Mouse (Mus musculus): Measurements from ENCODE around the gene Rbm39. TPM values are rescaled to one million over a fixed set of nuclear protein-coding genes. Genes with fewer than 3 reads are reported as not detected.
"Not testable (repeated sequence)": the region's sequence is repeated elsewhere in the genome, so short reads cannot be mapped to it uniquely, and the experiment has no call there.

The Rbm39 gene
- polyA plus RNA-seq, 1 experiment from 2014 or later, result 514 TPM

GRCm38 (mm10) chr2:156190004-156190896 is 10.2 kb upstream of the Rbm39 start:
- Histone ChIP-seq H3K4me3 (replicated peaks; ENCODE audit: low read depth, low read length) (no peak overlapping the region), H3K4me1 (ENCODE audit: control insufficient read depth, insufficient read depth, low read length) (no peaks in the 10 kb centered on the region), H3K9me3 (ENCODE audit: control insufficient read depth, low read length) (no peaks in the 10 kb centered on the region), H3K4me2 (ENCODE audit: low read length) (no peak overlapping the region), H3K36me3 (ENCODE audit: control insufficient read depth, insufficient read depth, low read length) (no peaks in the 10 kb centered on the region), H3K27me3 (ENCODE audit: control insufficient read depth, insufficient read depth, low read length) (no peaks in the 10 kb centered on the region), H3K9ac (replicated peaks; ENCODE audit: low read length) (no peak overlapping the region), H3K27ac (replicated peaks; ENCODE audit: low read depth, low read length) (no peak overlapping the region)
- DNase-seq, result no peak
- WGBS, result 88% methylated on average over 14 of the region's 14 CpGs
- ATAC-seq (ENCODE audit: low FRiP score, low TSS enrichment), result no peak

GRCm38 (mm10) chr2:156189241-156189640 is 9.2 kb upstream of the Rbm39 start:
- ATAC-seq (ENCODE audit: low FRiP score, low TSS enrichment); H3K9ac ChIP-seq (replicated peaks; ENCODE audit: low read length): not testable (repeated sequence)
- 85% methylated on average over 7 of the region's 7 CpGs for WGBS

GRCm38 (mm10) chr2:156181592-156181991 is 1.6 kb upstream of the Rbm39 start:
- peak overlapping the region; percentile 98; the same call in 1 of the 2 replicates for H3K27ac ChIP-seq (replicated peaks; ENCODE audit: low read depth, low read length)
- H3K36me3 ChIP-seq (ENCODE audit: control insufficient read depth, insufficient read depth, low read length), result peaks cover 19% of the 10 kb centered on the region
- H3K27me3 ChIP-seq (ENCODE audit: control insufficient read depth, insufficient read depth, low read length), result no peaks in the 10 kb centered on the region
- H3K9ac ChIP-seq (replicated peaks; ENCODE audit: low read length), result no peak overlapping the region
- WGBS, result 80% methylated on average over 2 of the region's 2 CpGs
- no peak for ATAC-seq (ENCODE audit: low FRiP score, low TSS enrichment)
- H3K4me3 ChIP-seq (replicated peaks; ENCODE audit: low read depth, low read length), result peak overlapping the region; percentile 99; the same call in 1 of the 2 replicates
- H3K4me1 ChIP-seq (ENCODE audit: control insufficient read depth, insufficient read depth, low read length), result peaks cover 32% of the 10 kb centered on the region
- DNase-seq, result no peak
- H3K4me2 ChIP-seq (ENCODE audit: low read length), result peak overlapping the region; percentile 65
- H3K9me3 ChIP-seq (ENCODE audit: control insufficient read depth, low read length), result no peaks in the 10 kb centered on the region

More at GRCm38 (mm10) chr2:156189241-156189640, 9.2 kb upstream of the Rbm39 start:
- not testable (repeated sequence) for H3K9me3 ChIP-seq (ENCODE audit: control insufficient read depth, low read length); H3K36me3 ChIP-seq (ENCODE audit: control insufficient read depth, insufficient read depth, low read length); DNase-seq; H3K4me1 ChIP-seq (ENCODE audit: control insufficient read depth, insufficient read depth, low read length); H3K4me2 ChIP-seq (ENCODE audit: low read length); H3K27ac ChIP-seq (replicated peaks; ENCODE audit: low read depth, low read length); H3K27me3 ChIP-seq (ENCODE audit: control insufficient read depth, insufficient read depth, low read length); H3K4me3 ChIP-seq (replicated peaks; ENCODE audit: low read depth, low read length)

GRCm38 (mm10) chr2:156180824-156181590 is 969 bp upstream of the Rbm39 start:
- 12% methylated on average over 8 of the region's 8 CpGs for WGBS
- ATAC-seq (ENCODE audit: low FRiP score, low TSS enrichment) (no peak), DNase-seq (peak; percentile 23)
- Histone ChIP-seq H3K36me3 (ENCODE audit: control insufficient read depth, insufficient read depth, low read length) (peaks cover 25% of the 10 kb centered on the region), H3K27ac (replicated peaks; ENCODE audit: low read depth, low read length) (peak overlapping the region; percentile 98), H3K9ac (replicated peaks; ENCODE audit: low read length) (peak overlapping the region; percentile 68), H3K4me3 (replicated peaks; ENCODE audit: low read depth, low read length) (peak overlapping the region; percentile 99), H3K9me3 (ENCODE audit: control insufficient read depth, low read length) (no peaks in the 10 kb centered on the region), H3K4me2 (ENCODE audit: low read length) (peak overlapping the region; percentile 65), H3K4me1 (ENCODE audit: control insufficient read depth, insufficient read depth, low read length) (peaks cover 33% of the 10 kb centered on the region), H3K27me3 (ENCODE audit: control insufficient read depth, insufficient read depth, low read length) (no peaks in the 10 kb centered on the region)

GRCm38 (mm10) chr2:156179796-156180093 is 293 bp downstream of the Rbm39 start:
- under 1% methylated on average over 36 of the region's 41 CpGs for WGBS
- Histone ChIP-seq H3K9me3 (ENCODE audit: control insufficient read depth, low read length) (no peaks in the 10 kb centered on the region), H3K27ac (replicated peaks; ENCODE audit: low read depth, low read length) (peak overlapping the region; percentile 98), H3K36me3 (ENCODE audit: control insufficient read depth, insufficient read depth, low read length) (peaks cover 35% of the 10 kb centered on the region), H3K27me3 (ENCODE audit: control insufficient read depth, insufficient read depth, low read length) (no peaks in the 10 kb centered on the region), H3K4me2 (ENCODE audit: low read length) (no peak overlapping the region), H3K4me1 (ENCODE audit: control insufficient read depth, insufficient read depth, low read length) (peaks cover 38% of the 10 kb centered on the region), H3K4me3 (replicated peaks; ENCODE audit: low read depth, low read length) (peak overlapping the region; percentile 99), H3K9ac (replicated peaks; ENCODE audit: low read length) (peak overlapping the region; percentile 100)
- DNase-seq (no peak), ATAC-seq (ENCODE audit: low FRiP score, low TSS enrichment) (peak; percentile 41)

GRCm38 (mm10) chr2:156179046-156179795 is 817 bp downstream of the Rbm39 start:
- Histone ChIP-seq H3K27me3 (ENCODE audit: control insufficient read depth, insufficient read depth, low read length) (no peaks in the 10 kb centered on the region), H3K9ac (replicated peaks; ENCODE audit: low read length) (peak overlapping the region; percentile 100), H3K4me3 (replicated peaks; ENCODE audit: low read depth, low read length) (peak overlapping the region; percentile 99), H3K9me3 (ENCODE audit: control insufficient read depth, low read length) (no peaks in the 10 kb centered on the region), H3K36me3 (ENCODE audit: control insufficient read depth, insufficient read depth, low read length) (peaks cover 40% of the 10 kb centered on the region), H3K4me2 (ENCODE audit: low read length) (peak overlapping the region; percentile 90), H3K4me1 (ENCODE audit: control insufficient read depth, insufficient read depth, low read length) (peaks cover 38% of the 10 kb centered on the region), H3K27ac (replicated peaks; ENCODE audit: low read depth, low read length) (peak overlapping the region; percentile 98)
- DNase-seq (peak; percentile 90), ATAC-seq (ENCODE audit: low FRiP score, low TSS enrichment) (peak; percentile 44)
- 1% methylated on average over 47 of the region's 47 CpGs for WGBS

- no peak overlapping the region for H3K27ac ChIP-seq (replicated peaks; ENCODE audit: low read depth, low read length)
- ATAC-seq (ENCODE audit: low FRiP score, low TSS enrichment) (no peak), DNase-seq (no peak)
- H3K27me3 ChIP-seq (ENCODE audit: control insufficient read depth, insufficient read depth, low read length), result no peaks in the 10 kb centered on the region
- peaks cover 38% of the 10 kb centered on the region for H3K4me1 ChIP-seq (ENCODE audit: control insufficient read depth, insufficient read depth, low read length)
- H3K9me3 ChIP-seq (ENCODE audit: control insufficient read depth, low read length), result no peaks in the 10 kb centered on the region
- 77% methylated on average over 7 of the region's 7 CpGs for WGBS
- peak overlapping the region; percentile 14; the same call in 1 of the 2 replicates for H3K4me3 ChIP-seq (replicated peaks; ENCODE audit: low read depth, low read length)
- H3K9ac ChIP-seq (replicated peaks; ENCODE audit: low read length), result no peak overlapping the region
- H3K4me2 ChIP-seq (ENCODE audit: low read length), result peak overlapping the region; percentile 90
- H3K36me3 ChIP-seq (ENCODE audit: control insufficient read depth, insufficient read depth, low read length), result peaks cover 53% of the 10 kb centered on the region
Observed at GRCm38 (mm10) chr2:156177651-156178050, 2.4 kb downstream of the Rbm39 start.

- H3K36me3 ChIP-seq (ENCODE audit: control insufficient read depth, insufficient read depth, low read length), result peaks cover 58% of the 10 kb centered on the region
Observed at GRCm38 (mm10) chr2:156177079-156177478, 3.0 kb downstream of the Rbm39 start.

More at GRCm38 (mm10) chr2:156177079-156177478, 3.0 kb downstream of the Rbm39 start:
- Histone ChIP-seq H3K4me3 (replicated peaks; ENCODE audit: low read depth, low read length) (no peak overlapping the region), H3K27me3 (ENCODE audit: control insufficient read depth, insufficient read depth, low read length) (no peaks in the 10 kb centered on the region), H3K4me2 (ENCODE audit: low read length) (no peak overlapping the region), H3K9me3 (ENCODE audit: control insufficient read depth, low read length) (no peaks in the 10 kb centered on the region), H3K27ac (replicated peaks; ENCODE audit: low read depth, low read length) (no peak overlapping the region), H3K9ac (replicated peaks; ENCODE audit: low read length) (no peak overlapping the region), H3K4me1 (ENCODE audit: control insufficient read depth, insufficient read depth, low read length) (peaks cover 38% of the 10 kb centered on the region)
- ATAC-seq (ENCODE audit: low FRiP score, low TSS enrichment), result no peak
- DNase-seq, result no peak
- 90% methylated on average over 6 of the region's 6 CpGs for WGBS
